ENCODE assay signal across 9 mouse cellular contexts in the genomic region with DNA sequence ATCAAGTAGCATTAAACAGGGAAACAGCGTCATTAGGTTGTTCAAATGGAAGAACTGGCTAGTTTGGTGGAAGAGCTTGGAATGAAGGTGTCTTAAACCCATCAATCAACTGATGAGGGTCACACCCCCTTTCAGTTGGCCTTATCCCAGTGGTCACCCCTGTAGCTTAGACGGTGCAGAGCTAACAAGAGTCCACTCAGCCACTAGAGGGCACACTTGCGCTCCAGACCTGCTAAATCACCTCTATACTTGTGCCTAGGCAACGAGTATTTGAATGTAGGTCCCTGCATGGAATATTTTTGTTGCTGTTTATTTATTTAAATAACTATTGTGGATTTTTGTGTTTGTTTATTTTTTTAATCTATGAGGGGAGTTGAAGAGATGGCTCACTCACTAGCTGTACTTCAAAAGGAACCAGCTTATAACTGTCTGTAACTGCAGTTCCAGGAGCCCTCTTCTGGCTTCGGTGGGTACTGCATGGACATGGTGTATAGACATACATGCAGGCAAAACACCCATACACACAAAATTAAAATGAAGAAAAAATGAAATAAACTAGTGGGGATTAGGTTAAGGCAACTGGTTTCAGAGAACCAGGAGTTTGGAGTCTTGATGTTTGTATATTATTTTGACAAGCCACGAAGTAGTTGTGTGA. TPM values are rescaled to one million over a fixed set of nuclear protein-coding genes. Genes with fewer than 3 reads are reported as not detected.
A peak's percentile ranks its signal among the peaks of the same experiment; 100 is the strongest.
DNase-seq lines count a peak whose midpoint lies in the region; ATAC-seq and TF ChIP-seq lines count a peak whose summit lies in the region.
"Had no signal": no experiment of that assay in that cellular context is flagged by ENCODE, and none has a peak within 500 bp of the region (broad histone marks: within the 10 kb centered on the region; RNA-seq: fewer than 3 reads in every experiment).

No protein-coding gene starts in this region.

- no peak overlapping the region for H3K27ac ChIP-seq in intestine, postnatal 0 days (ENCODE audit: low read depth, low read length)
- H3K27ac ChIP-seq in intestine, embryonic 16.5 days (ENCODE audit: low read length): no peak overlapping the region
- H3K27ac ChIP-seq in embryonic facial prominence, embryonic 14.5 days (replicated peaks; ENCODE audit: low read depth, low read length): no peak overlapping the region
- H3K27ac ChIP-seq in liver, embryonic 12.5 days: no peak overlapping the region
- H3K27ac ChIP-seq: midbrain, embryonic 12.5 days had no signal

- no peak for ATAC-seq in intestine, postnatal 0 days
- ATAC-seq in intestine, embryonic 16.5 days: no peak
- ATAC-seq in embryonic facial prominence, embryonic 14.5 days (ENCODE audit: low read depth): peak; percentile 60; the same call in 1 of the 2 replicates
- ATAC-seq in liver, embryonic 12.5 days: peak; percentile 40; the same call in 1 of the 2 replicates
- ATAC-seq in inflammation-experienced regulatory T-cells, adult 6 months: no peak

- TF ChIP-seq CTCF in intestine, postnatal 0 days (IDR thresholded peaks at IDR 0.05; ENCODE audit: low read depth): peak; percentile 67
- peak; percentile 62 for TF ChIP-seq CTCF in E14TG2a.4 (conservative IDR thresholded peaks at IDR 0.05; ENCODE audit: low read length)

- no peaks in the 10 kb centered on the region for H3K27me3 ChIP-seq in intestine, postnatal 0 days (replicated peaks; ENCODE audit: control insufficient read depth, insufficient read depth, low read length)
- no peaks in the 10 kb centered on the region for H3K27me3 ChIP-seq in intestine, embryonic 16.5 days (replicated peaks; ENCODE audit: control insufficient read depth, insufficient read depth, low read length)
- H3K27me3 ChIP-seq in E14TG2a.4 (ENCODE audit: insufficient read depth, low read length): no peaks in the 10 kb centered on the region
- no peaks in the 10 kb centered on the region for H3K27me3 ChIP-seq in embryonic facial prominence, embryonic 14.5 days (replicated peaks; ENCODE audit: control insufficient read depth, insufficient read depth, low read length)
- no peaks in the 10 kb centered on the region for H3K27me3 ChIP-seq in liver, embryonic 12.5 days (replicated peaks)
- H3K27me3 ChIP-seq: midbrain, embryonic 12.5 days had no signal

- DNase-seq in adipocyte (ENCODE audit: low spot score): peak; percentile 50
- DNase-seq in embryonic facial prominence, embryonic 14.5 days (ENCODE audit: low spot score): peak; percentile 40
- DNase-seq in retina, postnatal 7 days (ENCODE audit: low read depth, low spot score): peak; percentile 37

- peaks cover 7% of the 10 kb centered on the region for H3K36me3 ChIP-seq in intestine, postnatal 0 days (ENCODE audit: control insufficient read depth, insufficient read depth)
- peaks cover 3% of the 10 kb centered on the region; the same call in 1 of the 2 replicates for H3K36me3 ChIP-seq in intestine, embryonic 16.5 days (ENCODE audit: control insufficient read depth, insufficient read depth, low read length)
- H3K36me3 ChIP-seq in E14TG2a.4 (ENCODE audit: insufficient read depth, low read length): peaks cover 29% of the 10 kb centered on the region
- peaks cover 44% of the 10 kb centered on the region for H3K36me3 ChIP-seq in embryonic facial prominence, embryonic 14.5 days (ENCODE audit: control insufficient read depth, insufficient read depth, low read length)
- no peaks in the 10 kb centered on the region for H3K36me3 ChIP-seq in liver, embryonic 12.5 days

- no peak overlapping the region for H3K4me2 ChIP-seq in intestine, postnatal 0 days (replicated peaks; ENCODE audit: low read depth)
- no peak overlapping the region for H3K4me2 ChIP-seq in intestine, embryonic 16.5 days (ENCODE audit: low read depth, low read length)
- no peak overlapping the region for H3K4me2 ChIP-seq in embryonic facial prominence, embryonic 14.5 days (ENCODE audit: low read depth, low read length)
- no peak overlapping the region for H3K4me2 ChIP-seq in liver, embryonic 12.5 days
- H3K4me2 ChIP-seq: midbrain, embryonic 12.5 days had no signal

- no peak overlapping the region for H3K4me3 ChIP-seq in intestine, postnatal 0 days (ENCODE audit: low read depth, low read length)
- no peak overlapping the region for H3K4me3 ChIP-seq in intestine, embryonic 16.5 days (ENCODE audit: low read length)
- no peak overlapping the region for H3K4me3 ChIP-seq in E14TG2a.4 (replicated peaks; ENCODE audit: low read length)
- no peak overlapping the region for H3K4me3 ChIP-seq in embryonic facial prominence, embryonic 14.5 days (ENCODE audit: low read depth, low read length)
- no peak overlapping the region for H3K4me3 ChIP-seq in liver, embryonic 12.5 days
- H3K4me3 ChIP-seq: midbrain, embryonic 12.5 days had no signal

- H3K9me3 ChIP-seq in intestine, postnatal 0 days (ENCODE audit: control insufficient read depth): no peaks in the 10 kb centered on the region
- H3K9me3 ChIP-seq in intestine, embryonic 16.5 days (ENCODE audit: control insufficient read depth, low read length): peaks cover 7% of the 10 kb centered on the region; the same call in 1 of the 2 replicates
- peaks cover 5% of the 10 kb centered on the region; the same call in 1 of the 2 replicates for H3K9me3 ChIP-seq in E14TG2a.4 (ENCODE audit: low read length)
- H3K9me3 ChIP-seq in embryonic facial prominence, embryonic 14.5 days (ENCODE audit: control insufficient read depth, low read length): peaks cover 14% of the 10 kb centered on the region
- H3K9me3 ChIP-seq in liver, embryonic 12.5 days (replicated peaks): peaks cover 9% of the 10 kb centered on the region; the same call in 1 of the 2 replicates

- 78% methylated on average over 6 of the region's 6 CpGs for WGBS in intestine, postnatal 0 days
- 74% methylated on average over 6 of the region's 6 CpGs for WGBS in intestine, embryonic 16.5 days
- WGBS in embryonic facial prominence, embryonic 14.5 days: 77% methylated on average over 6 of the region's 6 CpGs
- 58% methylated on average over 6 of the region's 6 CpGs for WGBS in liver, embryonic 12.5 days (ENCODE audit: insufficient replicate concordance)

- H3K4me1 ChIP-seq in intestine, postnatal 0 days (replicated peaks; ENCODE audit: control insufficient read depth, insufficient read depth, low read length): no peaks in the 10 kb centered on the region
- H3K4me1 ChIP-seq in intestine, embryonic 16.5 days (ENCODE audit: control insufficient read depth, insufficient read depth, low read length): no peaks in the 10 kb centered on the region
- H3K4me1 ChIP-seq in E14TG2a.4 (replicated peaks; ENCODE audit: low read depth, low read length): peaks cover 12% of the 10 kb centered on the region
- no peaks in the 10 kb centered on the region for H3K4me1 ChIP-seq in embryonic facial prominence, embryonic 14.5 days (ENCODE audit: control insufficient read depth, insufficient read depth, low read length)
- no peaks in the 10 kb centered on the region for H3K4me1 ChIP-seq in liver, embryonic 12.5 days
- H3K4me1 ChIP-seq: midbrain, embryonic 12.5 days had no signal

- no peak overlapping the region for H3K9ac ChIP-seq in intestine, postnatal 0 days (ENCODE audit: low read depth, low read length)
- no peak overlapping the region for H3K9ac ChIP-seq in intestine, embryonic 16.5 days (ENCODE audit: low read depth, low read length)
- H3K9ac ChIP-seq in embryonic facial prominence, embryonic 14.5 days (ENCODE audit: low read depth, low read length): no peak overlapping the region
- no peak overlapping the region for H3K9ac ChIP-seq in liver, embryonic 12.5 days
- H3K9ac ChIP-seq: midbrain, embryonic 12.5 days had no signal

RNA-seq across cellular contexts. Expression of a gene that starts 52.2 kb away (rescaled TPM):
- polyA plus RNA-seq in intestine, postnatal 0 days (2015; fragmentation: Nextera tagmentation; extraction: Ambion mirVana): 90.5 and 97.9 TPM in 2 replicates
- polyA plus RNA-seq in intestine, embryonic 16.5 days (2015; fragmentation: Nextera tagmentation; extraction: Ambion mirVana): 189 and 191 TPM in 2 replicates
- 235 and 267 TPM in 2 replicates for polyA plus RNA-seq in embryonic facial prominence, embryonic 14.5 days (2014; fragmentation: Nextera tagmentation; extraction: Ambion mirVana)
- 18.1 and 19.5 TPM in 2 replicates for polyA plus RNA-seq in liver, embryonic 12.5 days (2016; fragmentation: Nextera tagmentation; extraction: Ambion mirVana)
- not detected for polyA plus RNA-seq in inflammation-experienced regulatory T-cells, adult 6 months (2017; shearing (Covaris generic))

Comparison
In these comparisons a context has a peak if more than half of its experiments do, and no peak if none do; other contexts are left out.
1. ATAC-seq: peak in embryonic facial prominence, embryonic 14.5 days (single experiment) and liver, embryonic 12.5 days (single experiment); none in intestine, postnatal 0 days (single experiment), intestine, embryonic 16.5 days (single experiment) and inflammation-experienced regulatory T-cells, adult 6 months (single experiment).
2. RNA of a gene that starts 52.2 kb away (polyA plus RNA-seq): 235 to 267 TPM in embryonic facial prominence, embryonic 14.5 days, 189 to 191 TPM in intestine, embryonic 16.5 days, 90.5 to 97.9 TPM in intestine, postnatal 0 days and 18.1 to 19.5 TPM in liver, embryonic 12.5 days; not detected in inflammation-experienced regulatory T-cells, adult 6 months; every median in the first group is over 10 times any median in the second.
3. Peak in every context shown above with its lines, with median percentiles within 50 percentile points of each other: DNase-seq.